Mouse (Mus musculus): ENCODE results near the gene V1rd19. TPM values are rescaled to one million over a fixed set of nuclear protein-coding genes. Genes with fewer than 3 reads are reported as not detected.
A peak's percentile ranks its signal among the peaks of the same experiment; 100 is the strongest.
"Not testable (repeated sequence)": the region's sequence is repeated elsewhere in the genome, so short reads cannot be mapped to it uniquely, and the experiment has no call there.

The V1rd19 gene
- total RNA-seq (2021) = not detected

DNA sequence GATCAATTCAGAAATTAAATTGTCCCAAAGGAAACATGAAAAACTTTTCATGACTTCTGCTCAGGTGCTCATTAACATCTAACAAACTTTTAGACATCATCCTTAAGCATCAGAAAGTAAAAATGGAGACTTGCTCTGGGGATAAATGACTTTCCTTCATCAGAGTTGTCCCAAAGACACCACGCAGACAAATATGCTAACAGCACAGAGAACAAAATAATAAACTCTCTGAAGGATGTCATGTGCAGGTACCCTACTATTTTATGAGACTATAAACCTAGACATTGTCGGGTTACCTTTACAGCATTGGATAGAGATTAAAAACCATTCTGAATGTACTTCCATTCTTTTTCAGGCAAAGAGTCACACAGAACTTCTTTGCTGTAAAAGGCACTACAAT, at the start of gene V1rd19:
Gene V1rd19, plus strand, starts transcription at position 301 of the 400 bp plus-strand sequence.
- intact Hi-C loops (cut with DNase I) = no loop called here
- no peak for DNase-seq

DNA sequence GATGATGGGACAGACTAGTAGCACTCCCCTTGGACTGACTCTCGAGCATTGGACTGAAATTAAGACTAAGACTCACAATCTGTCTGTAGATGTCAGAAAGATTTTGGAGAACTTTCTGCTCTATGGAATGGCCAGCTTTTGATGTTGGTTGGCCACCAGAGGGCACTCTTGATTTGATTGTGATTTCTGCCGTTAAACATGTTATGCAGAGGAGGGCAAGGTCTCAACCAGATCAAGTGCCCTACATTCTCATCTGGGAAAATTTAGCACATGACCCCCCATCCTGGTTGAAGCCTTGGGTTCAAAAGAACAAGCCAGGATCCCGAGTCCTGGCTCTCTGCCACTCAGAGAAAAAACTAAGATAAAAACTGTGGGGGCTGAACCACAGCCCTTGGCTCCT, 33.4 kb upstream of the V1rd19 start:
- DNase-seq = peak; percentile 11 to 40
- intact Hi-C loops (cut with DNase I) = loop anchor here (2.0 to 10.0 kb wide), 3 partner anchors 249 to 417 kb away; no protein-coding TSS in a partner anchor

DNA sequence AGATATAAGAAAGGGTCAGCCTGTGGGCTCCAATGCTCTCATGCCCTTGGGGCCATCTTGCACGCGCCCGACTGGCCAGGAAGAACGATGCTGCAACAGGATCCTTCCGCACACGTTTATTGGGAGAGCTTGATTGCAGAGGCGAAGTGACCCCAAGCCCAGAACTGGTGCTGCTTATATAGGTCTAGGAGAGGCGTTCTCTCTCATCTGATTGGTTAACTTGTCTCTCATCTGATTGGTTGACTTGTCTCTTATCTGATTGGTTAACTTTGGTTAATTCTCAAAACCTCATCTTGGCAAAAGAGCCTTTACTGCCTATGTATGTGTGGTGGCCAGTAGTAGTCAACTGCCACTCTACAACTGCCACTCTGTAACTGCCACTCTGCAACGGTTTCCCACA, 27.2 kb upstream of the V1rd19 start, which contains the start of gene Vmn1r181:
Gene Vmn1r181, plus strand, starts transcription at position 301 of the 400 bp plus-strand sequence.
- intact Hi-C loops (cut with DNase I) = loop anchor here (10.0 kb wide), 1 partner anchor 160 kb away; the partner anchor contains the start of gene Zfp235
- not testable (repeated sequence) for DNase-seq

DNA sequence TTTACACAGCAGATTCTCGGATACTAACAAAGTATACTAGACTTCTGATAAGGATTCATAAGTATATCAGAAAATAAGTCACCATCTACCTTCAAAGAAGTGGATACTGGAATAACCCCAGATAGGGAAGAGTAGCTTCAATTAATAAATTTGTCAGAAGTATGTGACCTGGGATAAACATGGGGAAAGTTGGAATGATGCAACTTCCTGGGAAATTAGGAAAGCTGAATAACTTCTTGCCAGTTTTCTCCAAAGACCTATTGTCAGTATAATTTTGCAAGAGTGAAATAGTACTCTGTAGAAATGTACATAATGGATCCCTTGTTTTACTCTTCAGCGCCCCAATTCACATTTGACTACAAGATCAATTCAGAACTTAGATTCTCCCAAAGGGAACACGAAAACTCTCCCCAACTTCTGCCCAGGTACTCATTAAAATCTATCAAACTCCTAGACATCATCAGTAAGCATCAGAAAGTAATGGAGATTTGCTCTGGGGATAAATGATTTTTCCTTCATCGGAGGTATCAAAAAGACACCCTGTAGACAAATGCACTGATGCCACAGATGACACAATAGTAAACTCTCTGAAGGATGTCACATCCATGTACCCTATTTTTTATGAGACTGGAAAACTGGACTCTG, 51.3 kb downstream of the V1rd19 start, which contains the start of gene Vmn1r183:
Gene Vmn1r183, plus strand, starts transcription at position 595 of the 645 bp plus-strand sequence.
- no peak for DNase-seq
- intact Hi-C loops (cut with DNase I) = no loop called here

Other genes with a start within 250 kb of the V1rd19 start
- gene Vmn1r174, start 249.4 kb upstream of the V1rd19 start, total RNA-seq (2021) = not detected
- gene Vmn1r175, start 191.0 kb upstream of the V1rd19 start, total RNA-seq (2021) = not detected
- not detected for gene Vmn1r176, start 164.3 kb upstream of the V1rd19 start, total RNA-seq (2021)
- not detected for gene Vmn1r177, start 135.2 kb upstream of the V1rd19 start, total RNA-seq (2021)
- gene Vmn1r178, start 109.7 kb upstream of the V1rd19 start, total RNA-seq (2021) = not detected
- gene Vmn1r179, start 74.7 kb upstream of the V1rd19 start, total RNA-seq (2021) = not detected
- gene Vmn1r180, start 51.1 kb upstream of the V1rd19 start, total RNA-seq (2021) = not detected
- gene Vmn1r181, start 27.1 kb upstream of the V1rd19 start, total RNA-seq (2021) = not detected
- gene Vmn1r183, start 51.6 kb downstream of the V1rd19 start, total RNA-seq (2021) = not detected
- 10 to 100 TPM in 1 of 2 experiments, 1 to 10 TPM in 1; 9.5 to 10.3 TPM for gene Zfp180, start 80.2 kb downstream of the V1rd19 start, total RNA-seq (2021)
- 1 to 10 TPM; 3.1 to 3.8 TPM for gene Zfp112, start 110.6 kb downstream of the V1rd19 start, total RNA-seq (2021)
- 1 to 10 TPM; 4.6 to 6.0 TPM for gene Zfp235, start 132.5 kb downstream of the V1rd19 start, total RNA-seq (2021)
- under 1 TPM; 0.12 to 0.19 TPM for gene Zfp114, start 173.4 kb downstream of the V1rd19 start, total RNA-seq (2021)
- gene Zfp111, start 209.8 kb downstream of the V1rd19 start, total RNA-seq (2021) = 1 to 10 TPM; 4.7 to 9.8 TPM
- gene Zfp109, start 235.9 kb downstream of the V1rd19 start, total RNA-seq (2021) = 1 to 10 TPM; 1.3 to 2.1 TPM

Measured in heart, postnatal 10 days (tissue).